Mouse (Mus musculus): ENCODE data around the gene Tead3.

DNA sequence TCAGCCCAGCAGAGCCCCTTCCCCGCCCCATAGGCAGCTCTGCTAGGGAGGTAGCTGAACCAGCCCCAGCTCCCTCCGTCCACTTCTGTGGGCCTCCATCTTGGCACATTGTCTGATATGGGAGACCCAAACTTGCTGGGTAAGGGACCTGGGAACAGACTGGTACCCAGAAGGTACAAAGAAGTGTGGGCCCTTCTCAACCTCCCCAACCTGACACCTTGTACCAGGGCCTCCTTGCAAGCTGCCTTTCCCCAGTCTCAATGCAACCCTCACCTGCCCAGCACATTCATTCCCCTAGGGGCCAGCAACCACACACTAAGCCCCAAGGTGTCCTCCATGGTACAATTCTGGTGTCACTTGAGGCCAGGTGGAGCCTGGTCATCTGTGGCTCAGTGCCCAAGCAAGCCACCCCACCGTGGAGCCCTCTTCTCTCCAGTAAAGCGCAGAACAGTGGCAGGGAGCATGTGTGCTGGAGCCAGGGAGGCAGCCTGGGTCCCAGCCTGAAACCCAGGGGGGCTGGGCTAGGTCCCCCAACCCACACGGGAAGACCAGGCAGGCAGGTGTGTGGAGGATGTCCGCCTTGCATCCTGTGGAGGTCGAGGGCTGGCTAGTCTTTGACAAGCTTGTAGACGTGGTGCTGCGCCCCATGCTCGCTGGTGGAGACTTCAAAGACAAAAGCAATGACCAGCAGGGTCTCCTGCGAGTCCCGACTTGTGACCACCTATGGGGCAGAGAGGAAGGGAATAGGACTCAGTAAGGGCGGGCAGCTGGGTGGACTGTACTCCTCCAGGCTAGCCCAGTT lies 18.3 kb downstream of the Tead3 start:
- TF ChIP-seq CTCF (IDR thresholded peaks at IDR 0.05), result no peak
- TF ChIP-seq EP300 (IDR thresholded peaks at IDR 0.05; ENCODE audit: insufficient read depth, low read depth, low read length), result no peak
- no peak for TF ChIP-seq POLR2A (IDR thresholded peaks at IDR 0.05; ENCODE audit: insufficient read depth, low read depth, low read length)
